Mouse (Mus musculus) T-helper 2 cell (primary cell): ENCODE measurements around the gene Lpp.
"Not testable (repeated sequence)": the region's sequence is repeated elsewhere in the genome, so short reads cannot be mapped to it uniquely, and the experiment has no call there.

Experiments used
- in situ Hi-C: fragments of 300-600 bp; cut with MboI, MseI; formaldehyde crosslinking; loops from one replicate; pipeline ENCODE4 v1.15.1; 2025; ENCODE audit warnings: high pct_unique_total_duplicates

Gene Lpp

GRCm38 (mm10) chr16:24955054-24955453 lies 561.7 kb downstream of the Lpp start:
- in situ Hi-C loops: no loop called here

- in situ Hi-C loops: no loop called here
Measured at GRCm38 (mm10) chr16:24958661-24959060, 565.4 kb downstream of the Lpp start.

GRCm38 (mm10) chr16:24960901-24961806 lies 567.8 kb downstream of the Lpp start:
- in situ Hi-C loops: no loop called here

GRCm38 (mm10) chr16:24964311-24964710 lies 571.0 kb downstream of the Lpp start:
- in situ Hi-C loops: no loop called here

GRCm38 (mm10) chr16:24965091-24965490 lies 571.8 kb downstream of the Lpp start:
- in situ Hi-C loops: no loop called here

GRCm38 (mm10) chr16:24966460-24966859 lies 573.2 kb downstream of the Lpp start:
- in situ Hi-C loops: no loop called here

GRCm38 (mm10) chr16:24973009-24973631 lies 579.8 kb downstream of the Lpp start:
- in situ Hi-C loops: no loop called here

- in situ Hi-C loops: no loop called here
Measured at GRCm38 (mm10) chr16:24977771-24978170, 584.5 kb downstream of the Lpp start.

GRCm38 (mm10) chr16:24978226-24978625 lies 584.9 kb downstream of the Lpp start:
- in situ Hi-C loops: no loop called here

GRCm38 (mm10) chr16:24979391-24979790 lies 586.1 kb downstream of the Lpp start:
- in situ Hi-C loops: no loop called here

- in situ Hi-C loops: no loop called here
Measured at GRCm38 (mm10) chr16:24982828-24983227, 589.5 kb downstream of the Lpp start.

- in situ Hi-C loops: loop anchor here (5.0 kb wide), 1 partner anchor 108 kb away; no protein-coding TSS in a partner anchor
Measured at GRCm38 (mm10) chr16:24990331-24990730, 597.0 kb downstream of the Lpp start.

GRCm38 (mm10) chr16:24991059-24991541 lies 597.8 kb downstream of the Lpp start:
- in situ Hi-C loops: loop anchor here (5.0 kb wide), 1 partner anchor 109 kb away; no protein-coding TSS in a partner anchor

GRCm38 (mm10) chr16:24991995-24992394 lies 598.7 kb downstream of the Lpp start:
- in situ Hi-C loops: loop anchor here (5.0 kb wide), 1 partner anchor 110 kb away; no protein-coding TSS in a partner anchor

- in situ Hi-C loops: loop anchor here (5.0 kb wide), 1 partner anchor 110 kb away; no protein-coding TSS in a partner anchor
Measured at GRCm38 (mm10) chr16:24992494-24992893, 599.2 kb downstream of the Lpp start.

- in situ Hi-C loops: no loop called here
Measured at GRCm38 (mm10) chr16:25010980-25011877, 617.9 kb downstream of the Lpp start.

- in situ Hi-C loops: no loop called here
Measured at GRCm38 (mm10) chr16:25012938-25013337, 619.6 kb downstream of the Lpp start.

- in situ Hi-C loops: no loop called here
Measured at GRCm38 (mm10) chr16:25016261-25016836, 623.0 kb downstream of the Lpp start.

- in situ Hi-C loops: no loop called here
Measured at GRCm38 (mm10) chr16:25017046-25017445, 623.7 kb downstream of the Lpp start.

GRCm38 (mm10) chr16:25021743-25022359 lies 628.5 kb downstream of the Lpp start:
- in situ Hi-C loops: not testable (repeated sequence)

- in situ Hi-C loops: no loop called here
Measured at GRCm38 (mm10) chr16:25024591-25024990, 631.3 kb downstream of the Lpp start.
